Mouse (Mus musculus): ENCODE data around the gene Cox18.

Cox18 gene

DNA sequence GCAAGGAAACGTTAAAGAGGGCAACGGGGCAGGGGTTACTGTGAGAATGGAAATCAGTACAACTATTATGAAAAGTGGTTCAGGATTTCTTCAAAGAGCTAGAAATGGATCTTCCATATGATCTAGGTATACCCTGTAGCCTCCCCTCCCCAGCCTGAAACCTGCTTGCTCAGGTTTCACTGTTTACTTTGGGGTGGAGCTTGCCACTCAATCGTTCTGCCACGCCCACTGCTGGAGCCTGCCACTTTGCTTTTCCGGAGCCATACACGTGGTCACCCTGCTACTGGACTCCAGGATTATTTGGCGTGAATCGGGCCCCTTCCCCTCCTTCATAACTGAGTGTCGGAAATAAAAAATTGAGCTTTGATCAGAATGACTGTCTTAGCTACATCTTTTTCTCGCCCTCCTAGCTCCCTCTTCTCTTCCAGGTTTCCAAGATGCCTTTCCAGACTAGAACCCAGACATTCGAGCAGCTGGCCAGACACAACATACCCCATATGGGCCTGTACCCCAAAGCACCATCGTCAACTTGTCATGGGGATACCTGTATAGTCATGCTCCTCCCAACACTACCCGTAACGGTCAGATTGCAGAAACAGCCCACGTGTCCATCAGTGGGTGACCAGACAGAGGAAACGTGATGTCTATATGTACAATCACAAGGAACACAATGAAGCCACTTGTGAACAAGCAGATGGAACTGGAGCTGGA is 23.7 kb downstream of the Cox18 start:
- in situ Hi-C loops (cut with MboI; ENCODE audit: low pct_unique_long_range_greater_than_20kb in 1 of 2, low sequenced_read_pairs in 2 of 2, unreplicated experiment in 1 of 2): loop anchor here (5.0 to 25.0 kb wide), 4 partner anchors 213 to 412 kb away; no protein-coding TSS in a partner anchor

DNA sequence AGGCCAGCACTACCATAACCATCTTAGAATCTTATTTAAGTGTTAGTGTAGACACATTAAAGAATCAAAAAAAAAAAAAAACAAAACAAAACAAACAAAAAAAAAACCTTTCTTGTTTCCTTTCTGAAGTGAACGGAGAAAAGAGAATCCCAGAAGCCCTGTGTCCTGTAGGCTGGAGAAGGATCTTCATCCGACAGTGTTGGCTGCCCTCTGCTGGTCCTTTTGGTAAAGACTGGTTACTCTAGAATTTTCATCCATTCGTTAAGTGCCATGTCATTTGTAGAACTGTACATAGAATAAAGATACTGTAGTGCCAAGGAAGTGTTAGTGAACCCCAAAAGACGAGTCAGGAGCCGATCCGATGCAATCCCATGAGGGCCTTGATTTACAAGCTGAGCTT is 29.0 kb downstream of the Cox18 start:
- in situ Hi-C loops (cut with MboI; ENCODE audit: low pct_unique_long_range_greater_than_20kb in 1 of 2, low sequenced_read_pairs in 2 of 2, unreplicated experiment in 1 of 2): loop anchor here (25.0 kb wide), 2 partner anchors 208 to 358 kb away; no protein-coding TSS in a partner anchor

DNA sequence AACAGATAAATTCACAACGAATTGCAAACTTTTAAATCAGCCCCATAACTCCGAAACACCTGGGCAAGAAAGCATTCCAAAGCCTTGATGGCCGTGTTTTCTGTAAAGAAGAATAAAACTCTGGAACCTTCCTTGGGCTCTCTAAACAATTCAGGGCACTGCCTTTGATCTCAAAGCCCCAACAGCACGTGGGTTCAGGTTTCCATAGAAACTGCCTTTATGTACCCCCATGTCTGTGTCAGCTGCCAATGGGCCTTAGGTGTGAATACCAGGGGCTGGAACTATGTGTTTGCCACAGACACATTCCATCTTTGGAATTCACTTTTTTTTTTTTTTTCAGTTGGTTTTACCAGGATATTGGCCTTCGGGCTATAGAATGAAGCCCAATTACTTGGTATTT is 41.0 kb downstream of the Cox18 start:
- in situ Hi-C loops (cut with MboI; ENCODE audit: low pct_unique_long_range_greater_than_20kb in 1 of 2, low sequenced_read_pairs in 2 of 2, unreplicated experiment in 1 of 2): loop anchor here (25.0 kb wide), 2 partner anchors 195 to 345 kb away; no protein-coding TSS in a partner anchor

DNA sequence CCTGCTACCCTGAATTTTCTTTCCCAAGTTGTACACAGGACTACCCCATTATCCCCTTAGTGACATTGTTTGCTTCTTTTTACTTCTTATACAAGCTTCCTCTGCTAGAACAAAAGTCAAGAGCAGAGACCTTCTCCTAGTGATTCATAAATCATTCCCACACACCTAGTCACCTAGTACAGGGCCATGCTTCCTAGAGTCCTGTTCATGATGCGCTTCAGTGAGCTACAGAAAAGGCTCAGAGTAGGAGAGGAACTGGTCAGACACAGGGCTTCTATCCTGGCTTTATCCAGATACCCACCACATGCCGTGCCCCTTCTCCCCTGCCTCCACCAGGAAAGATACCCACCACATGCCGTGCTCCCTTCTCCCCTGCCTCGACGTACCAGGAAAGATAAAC is 44.7 kb downstream of the Cox18 start:
- in situ Hi-C loops (cut with MboI; ENCODE audit: low pct_unique_long_range_greater_than_20kb in 1 of 2, low sequenced_read_pairs in 2 of 2, unreplicated experiment in 1 of 2): loop anchor here (25.0 kb wide), 2 partner anchors 192 to 342 kb away; no protein-coding TSS in a partner anchor

DNA sequence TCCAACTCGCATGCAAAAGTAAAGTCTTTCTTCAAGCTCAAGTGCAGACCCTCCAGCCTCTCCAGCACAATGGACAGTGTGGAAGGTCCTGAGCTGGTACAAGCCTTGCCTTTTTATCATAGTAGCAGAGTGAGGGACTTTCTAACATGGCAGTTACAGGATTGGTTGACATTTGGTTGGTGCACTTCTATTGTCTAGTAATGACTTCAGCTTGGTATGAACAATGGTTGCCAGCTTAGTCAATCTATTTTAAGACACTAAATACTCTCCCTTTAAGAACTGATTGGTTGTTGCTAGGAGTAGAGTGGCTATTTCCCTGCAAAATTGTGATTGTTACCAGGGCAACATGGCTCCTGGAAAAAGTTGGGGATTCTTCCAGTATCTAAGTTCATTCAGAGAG is 45.7 kb downstream of the Cox18 start:
- in situ Hi-C loops (cut with MboI; ENCODE audit: low pct_unique_long_range_greater_than_20kb in 1 of 2, low sequenced_read_pairs in 2 of 2, unreplicated experiment in 1 of 2): loop anchor here (25.0 kb wide), 2 partner anchors 191 to 341 kb away; no protein-coding TSS in a partner anchor

Measured in mouse embryonic stem cell (cell line).